17 mouse cellular contexts compared by ENCODE assay signal in genomic region chr6:81751631-81752030, GRCm38 (mm10).
A peak's percentile ranks its signal among the peaks of the same experiment; 100 is the strongest.
DNase-seq lines count a peak whose midpoint lies in the region; TF ChIP-seq lines count a peak whose summit lies in the region.
"Had no signal": no experiment of that assay in that cellular context is flagged by ENCODE, and none has a peak within 500 bp of the region (broad histone marks: within the 10 kb centered on the region; RNA-seq: fewer than 3 reads in every experiment).

No protein-coding gene starts in this region.

- TF ChIP-seq CTCF in layer of hippocampus, adult 2 months (conservative IDR thresholded peaks at IDR 0.05), result no peak

- peak overlapping the region; percentile 81 for H3K27ac ChIP-seq in layer of hippocampus, adult 2 months

- H3K4me3 ChIP-seq in layer of hippocampus, adult 2 months, result no peak overlapping the region

- peak in 1 of 2 experiments; percentile 30 for DNase-seq in layer of hippocampus, adult 2 months (ENCODE audit: low spot score in 2 of 2)
- no peak for DNase-seq in layer of hippocampus, adult 9-10 months (ENCODE audit: low spot score)
- peak; percentile 61 for DNase-seq in layer of hippocampus, adult 9-11 months
- no peak for DNase-seq in layer of hippocampus, postnatal 25 days (ENCODE audit: extremely low spot score in 1 of 2, low spot score in 1 of 2)
- DNase-seq in brain, adult 2 months (ENCODE audit: low read depth, low spot score), result peak; percentile 6
- DNase-seq in cerebellum, adult 9-11 months, result no peak
- DNase-seq: adrenal gland, adult 2 months; adrenal gland, adult 8-10 months; adrenal gland, postnatal 10 days; adrenal gland, postnatal 14 days; adrenal gland, postnatal 25 days; adrenal gland, postnatal 36 days; B cell, adult 2 months; cerebellum, adult 11 months; cerebellum, adult 11-12 months; cerebellum, adult 18-20 months; cerebellum, adult 2 months had no signal

Comparison
In these comparisons a context has a peak if more than half of its experiments do, and no peak if none do; other contexts are left out.
1. DNase-seq: peak in layer of hippocampus, adult 9-11 months (single experiment) and brain, adult 2 months (single experiment); none in layer of hippocampus, adult 9-10 months (single experiment), layer of hippocampus, postnatal 25 days (0 of 2) and cerebellum, adult 9-11 months (single experiment).